Mouse (Mus musculus) CH12.LX (cell line): ENCODE data around the gene Rnf32.

Source experiments
- CHD1 ChIP-seq: IDR thresholded peaks from 2 replicates; pipeline ENCODE4 v1.6.1; 2012; ENCODE audit warnings: low read depth, low read length, improper control_type of control experiment, inconsistent platforms
- ZNF384 ChIP-seq: IDR thresholded peaks from 2 replicates; pipeline ENCODE4 v1.6.1; 2012; ENCODE audit warnings: low read depth, low read length, improper control_type of control experiment, inconsistent platforms

- no peak for TF ChIP-seq ZNF384
- no peak for TF ChIP-seq CHD1
These were observed 34.7 kb downstream of the Rnf32 start for GRCm38 (mm10) chr5:29230481-29230880.
